Mouse (Mus musculus) olfactory bulb, adult 2 months (tissue): ENCODE results near the gene Sav1. TPM values are rescaled to one million over a fixed set of nuclear protein-coding genes. Genes with fewer than 3 reads are reported as not detected.
A peak's percentile ranks its signal among the peaks of the same experiment; 100 is the strongest.

ENCODE experiments used
- H3K27ac ChIP-seq: fragments of 200-500 bp; 2 replicates; pipeline ENCODE4 v1.5.1; 2012; ENCODE audit warnings: low read depth, low read length; ENCODE audit not compliant: insufficient read depth
- H3K4me1 ChIP-seq: fragments of 200-500 bp; 2 replicates; pipeline ENCODE4 v1.6.1; 2012; ENCODE audit warnings: low read length; ENCODE audit not compliant: control insufficient read depth, insufficient read depth
- H3K4me3 ChIP-seq: fragments of 200-500 bp; 2 replicates; pipeline ENCODE4 v1.5.1; 2012; ENCODE audit warnings: mild to moderate bottlenecking, low read depth, low read length, moderate library complexity; ENCODE audit not compliant: insufficient read depth
- CTCF ChIP-seq: fragments of 200-500 bp; IDR thresholded peaks from 2 replicates; pipeline ENCODE4 v1.5.1; 2012; ENCODE audit warnings: low read depth, mild to moderate bottlenecking, low read length, moderate library complexity; ENCODE audit not compliant: insufficient read depth
- POLR2A ChIP-seq: fragments of 200-500 bp; IDR thresholded peaks from 2 replicates; pipeline ENCODE4 v1.6.1; 2012; ENCODE audit warnings: mild to moderate bottlenecking, low read depth, low read length, moderate library complexity; ENCODE audit not compliant: insufficient read depth
- WGBS: fragments of 180-500 bp; shearing (Covaris S2); methylation state at CpG from one replicate; pipeline ENCODE4 v1.1.7; 2018; 5-methylcytosine and 5-hydroxymethylcytosine counted together
- polyA plus RNA-seq: library from polyadenylated mRNA; stranded (reverse); fragments of >200 nt; gene quantifications from 2 replicates; pipeline ENCODE4 v1.2.4, GENCODE M21; 2012; ENCODE audit warnings: low replicate concordance; ENCODE audit not compliant: missing spikeins, insufficient read depth, insufficient read length

Sav1 gene
- polyA plus RNA-seq, 1 experiment: not detected

DNA sequence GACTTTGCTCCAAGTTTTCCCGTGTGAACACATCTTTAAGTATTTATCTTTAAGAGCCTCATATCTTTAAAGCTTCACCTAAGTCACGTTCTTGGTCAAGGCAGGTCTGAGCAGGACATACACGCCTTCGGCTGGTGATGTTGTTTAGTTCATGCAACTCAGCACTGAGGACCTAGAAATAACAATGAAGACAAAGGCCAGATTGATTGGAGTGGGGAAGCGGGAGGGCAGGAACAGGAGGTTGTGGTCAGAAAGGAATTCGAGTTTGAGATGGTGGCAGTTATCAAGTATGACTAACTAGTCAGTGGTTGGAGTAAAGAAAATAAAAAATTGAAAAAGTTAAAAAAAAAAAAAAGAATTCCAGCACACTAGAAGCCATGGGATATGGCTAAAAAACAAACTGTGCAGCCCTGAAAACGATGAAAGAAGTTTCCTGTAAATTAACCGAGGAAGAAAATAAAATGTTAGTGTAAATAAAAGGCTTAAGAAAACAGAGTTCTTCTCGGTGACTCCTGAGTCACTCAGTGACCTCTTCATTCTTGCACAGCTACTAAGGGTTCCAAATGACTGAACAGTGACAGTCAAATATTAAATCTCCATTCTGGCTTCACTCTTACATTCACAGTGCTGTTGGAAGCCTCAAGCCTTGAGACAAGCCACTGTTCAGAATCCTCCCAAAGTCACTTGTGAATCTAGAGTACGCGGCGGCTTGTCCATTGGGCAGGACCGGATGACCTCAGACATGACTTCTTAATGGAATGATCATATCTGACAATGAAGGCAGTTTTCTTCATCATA is 11.6 kb upstream of the Sav1 start:
- Histone ChIP-seq H3K27ac (no peak overlapping the region), H3K4me3 (no peak overlapping the region), H3K4me1 (no peaks in the 10 kb centered on the region)
- no peak for TF ChIP-seq CTCF
- WGBS: 85% methylated on average over 13 of the region's 13 CpGs

DNA sequence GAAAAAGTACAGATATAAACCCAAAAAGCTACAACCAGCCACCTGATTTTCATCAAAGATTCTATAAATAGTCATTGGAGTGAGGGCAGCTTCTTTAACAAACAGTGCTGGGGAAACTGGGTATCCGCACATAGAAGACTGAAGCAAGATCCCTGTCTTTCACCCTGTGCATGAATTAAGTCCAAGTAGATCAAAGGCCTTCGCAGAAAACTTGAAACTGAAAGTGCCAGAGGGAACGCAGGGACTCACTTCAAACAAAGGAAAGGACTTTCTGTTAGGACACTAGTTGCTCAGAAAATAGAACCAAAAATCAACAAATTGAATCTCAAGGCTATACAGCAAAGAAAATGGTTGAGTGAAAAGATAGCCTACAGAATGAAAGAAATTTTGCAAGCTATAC is 8.6 kb upstream of the Sav1 start:
- WGBS: 65% methylated on average over 3 of the region's 3 CpGs
- TF ChIP-seq CTCF (no peak), POLR2A (no peak)
- Histone ChIP-seq H3K4me3 (no peak overlapping the region), H3K4me1 (no peaks in the 10 kb centered on the region), H3K27ac (no peak overlapping the region)

DNA sequence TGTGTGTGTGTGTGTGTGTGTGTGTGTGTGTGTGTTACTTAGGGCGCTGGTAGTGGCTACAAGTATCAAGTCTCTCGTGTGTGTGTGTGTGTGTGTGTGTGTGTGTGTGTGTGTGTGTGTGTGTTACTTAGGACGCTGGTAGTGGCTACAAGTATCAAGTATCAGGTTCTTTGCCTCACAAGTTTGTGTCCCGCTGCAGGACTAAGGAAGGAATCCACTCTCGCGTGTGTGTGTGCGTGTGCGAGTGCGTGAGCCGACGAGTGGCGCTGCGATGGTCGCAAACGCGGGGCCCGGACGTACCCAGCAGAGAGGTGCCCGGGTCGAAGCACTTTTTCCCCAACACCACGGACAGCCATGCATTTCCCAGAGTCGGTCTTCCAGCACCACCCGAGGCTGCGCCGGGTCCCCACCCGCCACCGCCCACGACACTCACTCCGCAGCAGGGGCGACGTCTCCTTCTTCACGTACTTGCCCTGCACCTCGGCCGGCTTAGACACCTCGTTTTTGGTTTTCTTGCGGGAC is 500 bp downstream of the Sav1 start:
- Histone ChIP-seq H3K27ac (0 out of 2 replicates have a peak overlapping the region, but pooled peaks have one; percentile 1), H3K4me1 (peaks cover 4% of the 10 kb centered on the region; the same call in 1 of the 2 replicates), H3K4me3 (peak overlapping the region; percentile 91)
- TF ChIP-seq POLR2A (no peak), CTCF (no peak)
- WGBS: under 1% methylated on average over 36 of the region's 36 CpGs

DNA sequence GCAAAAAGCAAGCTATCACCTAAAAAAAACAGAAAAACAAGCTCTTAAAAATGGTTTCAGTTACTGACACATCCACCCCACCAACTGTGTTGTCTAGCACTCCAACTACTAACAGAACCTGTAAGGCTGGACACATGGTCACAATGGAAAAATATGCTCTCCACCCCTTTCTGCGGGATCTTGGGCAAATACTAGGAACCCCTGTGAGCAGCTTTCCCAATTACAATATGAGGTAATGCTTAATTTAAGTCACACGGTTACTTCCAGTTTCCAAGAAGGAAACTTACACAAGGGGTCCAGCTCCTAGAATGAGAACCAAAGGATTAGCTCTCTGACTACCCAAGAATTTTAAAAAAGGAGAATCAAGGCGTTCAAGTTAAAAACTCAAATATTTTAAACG is 1.3 kb downstream of the Sav1 start:
- no peak for TF ChIP-seq POLR2A
- no peak for TF ChIP-seq CTCF
- 11% methylated on average over 4 of the region's 4 CpGs for WGBS
- H3K4me1 ChIP-seq: peaks cover 4% of the 10 kb centered on the region; the same call in 1 of the 2 replicates
- no peak overlapping the region for H3K4me3 ChIP-seq
- H3K27ac ChIP-seq: no peak overlapping the region

DNA sequence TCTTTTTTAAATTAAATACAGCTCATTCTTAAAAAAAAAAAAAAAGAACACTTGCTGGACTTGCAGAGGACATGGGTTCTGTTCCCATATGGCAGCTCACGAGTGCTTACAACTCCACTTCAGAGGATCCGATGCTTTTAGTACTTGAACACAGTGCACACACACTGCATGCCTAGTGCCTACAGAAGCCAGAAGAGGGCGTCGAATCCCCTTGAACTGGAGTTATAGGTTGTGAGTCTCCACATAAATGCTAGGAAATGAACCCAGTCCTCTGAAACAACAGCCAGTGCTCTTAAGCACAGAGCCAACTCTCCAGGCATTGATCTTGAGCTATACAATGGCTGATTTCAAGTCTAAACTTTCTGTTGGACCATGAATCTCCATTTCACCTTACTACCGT is 3.9 kb downstream of the Sav1 start:
- 61% methylated on average over 5 of the region's 5 CpGs for WGBS
- Histone ChIP-seq H3K27ac (no peak overlapping the region), H3K4me3 (no peak overlapping the region), H3K4me1 (0 out of 2 replicates have a peak, but pooled peaks cover 2% of the 10 kb centered on the region)
- TF ChIP-seq CTCF (no peak), POLR2A (no peak)

DNA sequence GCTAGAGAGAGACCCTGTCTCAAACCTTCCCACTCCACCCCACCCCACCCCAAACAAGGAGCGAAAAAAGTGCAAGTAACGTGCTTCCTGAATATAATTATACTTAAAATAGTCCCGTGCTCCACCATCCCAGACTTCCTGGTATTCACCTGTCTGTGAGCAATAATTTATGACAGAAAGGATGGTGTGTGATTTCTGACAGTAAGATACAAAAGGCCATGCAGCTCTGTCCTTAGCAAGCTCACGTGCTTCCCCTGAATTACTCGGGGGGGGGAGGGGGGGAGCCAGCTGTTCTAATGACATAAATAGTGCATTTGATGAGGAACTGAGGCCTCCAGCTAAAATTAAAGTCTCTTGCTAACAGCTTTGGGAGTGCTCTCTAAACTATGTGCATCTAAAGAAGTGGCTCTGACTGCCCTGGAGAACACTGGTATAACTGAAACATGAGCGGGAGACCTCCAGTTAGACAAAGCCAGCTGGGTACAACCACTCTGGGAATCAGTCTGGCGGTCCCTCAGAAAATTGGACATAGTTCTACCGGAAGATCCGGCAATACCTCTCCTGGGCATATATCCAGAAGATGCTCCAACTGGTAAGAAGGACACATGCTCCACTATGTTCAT is 9.3 kb downstream of the Sav1 start:
- Histone ChIP-seq H3K4me1 (0 out of 2 replicates have a peak, but pooled peaks cover 1% of the 10 kb centered on the region), H3K4me3 (no peak overlapping the region), H3K27ac (no peak overlapping the region)
- 35% methylated on average over 9 of the region's 9 CpGs for WGBS
- TF ChIP-seq CTCF (no peak), POLR2A (no peak)

DNA sequence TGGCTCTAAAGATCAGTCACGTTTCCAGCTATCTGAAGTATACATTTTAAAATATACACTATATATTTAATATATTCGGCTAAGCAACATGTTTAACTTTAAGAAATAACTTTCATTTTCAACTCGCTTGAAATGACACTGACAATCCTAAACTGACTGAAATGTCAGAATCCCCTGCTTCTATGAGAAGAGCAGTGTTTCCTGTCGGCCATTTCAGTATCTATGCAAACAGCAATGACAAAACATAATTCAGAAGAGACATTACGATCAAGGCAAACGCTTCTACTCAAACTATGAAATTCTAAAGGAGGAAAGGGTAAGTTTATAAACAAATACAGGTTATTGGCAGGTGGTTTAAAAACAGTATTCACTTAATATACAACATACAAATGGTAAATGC is 10.1 kb downstream of the Sav1 start:
- TF ChIP-seq CTCF (no peak), POLR2A (no peak)
- Histone ChIP-seq H3K4me3 (no peak overlapping the region), H3K4me1 (no peaks in the 10 kb centered on the region), H3K27ac (no peak overlapping the region)
- 85% methylated on average over 6 of the region's 6 CpGs for WGBS

DNA sequence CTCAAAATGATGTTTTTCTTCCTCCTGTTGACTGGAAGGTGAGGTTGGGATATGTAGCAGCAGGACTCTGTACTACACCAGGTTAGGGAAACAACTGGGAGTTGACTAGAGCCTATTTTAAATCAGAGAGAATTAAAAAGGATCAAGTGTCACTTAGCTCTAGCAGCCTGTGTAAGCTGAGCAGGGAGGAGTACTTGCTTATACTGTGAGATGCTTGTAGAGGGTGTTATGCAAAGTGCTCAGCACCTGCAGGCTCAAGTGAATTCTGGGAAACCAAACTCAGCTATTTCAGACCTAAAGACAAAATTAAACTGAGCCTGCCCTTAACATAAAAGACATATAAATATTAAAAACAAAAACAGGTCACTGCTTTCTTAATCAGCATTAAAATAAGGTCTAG is 13.1 kb downstream of the Sav1 start:
- no peak overlapping the region for H3K27ac ChIP-seq
- TF ChIP-seq POLR2A (no peak), CTCF (no peak)
- no peak overlapping the region for H3K4me3 ChIP-seq
- H3K4me1 ChIP-seq: no peaks in the 10 kb centered on the region

DNA sequence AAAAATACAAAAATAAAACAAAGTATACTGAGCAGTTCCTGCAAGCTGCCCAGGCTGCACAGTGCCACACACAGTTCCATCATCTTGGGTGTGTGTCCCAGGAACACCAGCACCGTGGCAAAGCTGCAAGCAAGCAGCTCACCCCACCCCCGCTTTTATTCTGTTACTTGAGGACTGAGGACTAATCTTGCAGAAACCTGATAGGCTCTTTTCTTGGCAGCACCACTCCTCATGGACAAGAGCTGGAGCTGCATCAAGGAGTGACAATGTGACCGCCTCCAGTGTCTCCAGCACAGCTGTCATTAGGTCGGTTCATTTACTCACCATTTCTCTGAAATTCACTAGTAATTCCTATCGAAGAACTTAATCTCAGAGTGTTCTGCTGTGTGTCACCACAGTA is 18.6 kb downstream of the Sav1 start:
- no peak for TF ChIP-seq CTCF
- no peak for TF ChIP-seq POLR2A
- Histone ChIP-seq H3K27ac (no peak overlapping the region), H3K4me1 (0 out of 2 replicates have a peak, but pooled peaks cover 4% of the 10 kb centered on the region), H3K4me3 (no peak overlapping the region)
- 40% methylated on average over 5 of the region's 5 CpGs for WGBS
